Mouse (Mus musculus) hindbrain, embryonic 16.5 days (tissue): ENCODE results near the gene Lrp5. TPM values are rescaled to one million over a fixed set of nuclear protein-coding genes. Genes with fewer than 3 reads are reported as not detected.
"Not testable (repeated sequence)": the region's sequence is repeated elsewhere in the genome, so short reads cannot be mapped to it uniquely, and the experiment has no call there.

Source experiments
- ATAC-seq: fragments of 200-750 bp; cut with Nextera tagmentation; 2 replicates; pipeline ENCODE4 v1.8.0; 2017; ENCODE audit warnings: moderate TSS enrichment, moderate library complexity
- H3K27ac ChIP-seq: fragments of 300-500 bp; sonication (generic); 2 replicates; pipeline ENCODE4 v1.5.1; 2014; ENCODE audit warnings: low read depth, mild to moderate bottlenecking, control low read depth, low read length, moderate library complexity
- H3K27me3 ChIP-seq: fragments of 300-500 bp; sonication (generic); replicated peaks from 2 replicates; pipeline ENCODE4 v1.6.1; 2014; ENCODE audit warnings: low read length; ENCODE audit not compliant: control insufficient read depth, insufficient read depth
- H3K36me3 ChIP-seq: fragments of 300-500 bp; sonication (generic); 2 replicates; pipeline ENCODE4 v1.6.1; 2014; ENCODE audit warnings: mild to moderate bottlenecking, low read length, moderate library complexity, mixed read lengths; ENCODE audit not compliant: control insufficient read depth, insufficient read depth
- H3K4me1 ChIP-seq: fragments of 300-500 bp; sonication (generic); 2 replicates; pipeline ENCODE4 v1.6.1; 2014; ENCODE audit warnings: low read depth, low read length; ENCODE audit not compliant: control insufficient read depth, insufficient read depth
- H3K4me2 ChIP-seq: fragments of 300-500 bp; sonication (generic); 2 replicates; pipeline ENCODE4 v1.6.1; 2014; ENCODE audit warnings: mild to moderate bottlenecking, low read length, control low read depth, moderate library complexity
- H3K4me3 ChIP-seq: fragments of 300-500 bp; sonication (generic); 2 replicates; pipeline ENCODE4 v1.5.1; 2014; ENCODE audit warnings: mild to moderate bottlenecking, low read length, control low read depth, moderate library complexity
- H3K9ac ChIP-seq: fragments of 300-500 bp; sonication (generic); 2 replicates; pipeline ENCODE4 v1.6.1; 2014; ENCODE audit warnings: low read depth, mild to moderate bottlenecking, control low read depth, low read length, moderate library complexity
- H3K9me3 ChIP-seq: fragments of 300-500 bp; sonication (generic); 2 replicates; pipeline ENCODE4 v1.6.1; 2014; ENCODE audit warnings: mild to moderate bottlenecking, low read length, moderate library complexity; ENCODE audit not compliant: control insufficient read depth
- WGBS: fragments of 180-500 bp; shearing (Covaris S2); extraction: QIAGEN DNeasy Blood & Tissue Kit; methylation state at CpG from one replicate; pipeline ENCODE4 v1.1.7; 2014; 5-methylcytosine and 5-hydroxymethylcytosine counted together
- polyA plus RNA-seq: library from polyadenylated mRNA; unstranded; fragments of >200 nt; fragmentation: Nextera tagmentation; extraction: Ambion mirVana; gene quantifications from 2 replicates; pipeline ENCODE4 v1.2.1, GENCODE M21; 2015

Lrp5 gene
- polyA plus RNA-seq, 1 experiment from 2014 or later = 1.3 TPM

GRCm38 (mm10) chr19:3667979-3668378 lies 18.4 kb downstream of the Lrp5 start:
- no peak overlapping the region for H3K27ac ChIP-seq
- H3K9me3 ChIP-seq = no peaks in the 10 kb centered on the region
- WGBS = 73% methylated on average over 11 of the region's 11 CpGs
- H3K36me3 ChIP-seq = no peaks in the 10 kb centered on the region
- peaks cover 2% of the 10 kb centered on the region for H3K4me1 ChIP-seq
- no peak overlapping the region for H3K4me2 ChIP-seq
- no peak; the same call in 1 of the 2 replicates for ATAC-seq
- no peak overlapping the region for H3K4me3 ChIP-seq
- H3K9ac ChIP-seq = no peak overlapping the region
- no peaks in the 10 kb centered on the region for H3K27me3 ChIP-seq

- Histone ChIP-seq H3K27ac (no peak overlapping the region), H3K4me1 (peaks cover 2% of the 10 kb centered on the region), H3K4me3 (no peak overlapping the region), H3K27me3 (no peaks in the 10 kb centered on the region), H3K9ac (no peak overlapping the region), H3K36me3 (no peaks in the 10 kb centered on the region), H3K4me2 (no peak overlapping the region), H3K9me3 (no peaks in the 10 kb centered on the region)
- ATAC-seq = no peak
- 78% methylated on average over 6 of the region's 6 CpGs for WGBS
Measured at GRCm38 (mm10) chr19:3667155-3667895, 19.0 kb downstream of the Lrp5 start.

GRCm38 (mm10) chr19:3666632-3667031 lies 19.7 kb downstream of the Lrp5 start:
- Histone ChIP-seq H3K9ac (no peak overlapping the region), H3K9me3 (no peaks in the 10 kb centered on the region), H3K36me3 (no peaks in the 10 kb centered on the region), H3K27me3 (no peaks in the 10 kb centered on the region), H3K4me1 (peaks cover 2% of the 10 kb centered on the region), H3K4me2 (no peak overlapping the region), H3K27ac (no peak overlapping the region), H3K4me3 (no peak overlapping the region)
- 92% methylated on average over 2 of the region's 2 CpGs for WGBS
- no peak for ATAC-seq

GRCm38 (mm10) chr19:3665510-3665909 lies 20.9 kb downstream of the Lrp5 start:
- Histone ChIP-seq H3K4me1 (peaks cover 2% of the 10 kb centered on the region), H3K4me3 (no peak overlapping the region), H3K27ac (no peak overlapping the region), H3K36me3 (no peaks in the 10 kb centered on the region), H3K27me3 (no peaks in the 10 kb centered on the region), H3K9me3 (no peaks in the 10 kb centered on the region), H3K4me2 (no peak overlapping the region), H3K9ac (no peak overlapping the region)
- ATAC-seq = no peak
- 62% methylated on average over 5 of the region's 5 CpGs for WGBS

- H3K4me3 ChIP-seq = no peak overlapping the region
- no peak overlapping the region for H3K4me2 ChIP-seq
Measured at GRCm38 (mm10) chr19:3657947-3658346, 28.4 kb downstream of the Lrp5 start.

GRCm38 (mm10) chr19:3657065-3657464 lies 29.3 kb downstream of the Lrp5 start:
- WGBS = 95% methylated on average over 4 of the region's 4 CpGs
- H3K27me3 ChIP-seq, H3K36me3 ChIP-seq, H3K27ac ChIP-seq, H3K9me3 ChIP-seq, H3K4me3 ChIP-seq, ATAC-seq, H3K4me2 ChIP-seq, H3K4me1 ChIP-seq, H3K9ac ChIP-seq: not testable (repeated sequence)

More at GRCm38 (mm10) chr19:3657947-3658346, 28.4 kb downstream of the Lrp5 start:
- Histone ChIP-seq H3K4me1 (no peaks in the 10 kb centered on the region), H3K27me3 (no peaks in the 10 kb centered on the region), H3K9me3 (no peaks in the 10 kb centered on the region), H3K27ac (no peak overlapping the region), H3K36me3 (peaks cover 3% of the 10 kb centered on the region; the same call in 1 of the 2 replicates), H3K9ac (no peak overlapping the region)
- 97% methylated on average over 4 of the region's 4 CpGs for WGBS
- no peak for ATAC-seq

GRCm38 (mm10) chr19:3656144-3656543 lies 30.2 kb downstream of the Lrp5 start:
- Histone ChIP-seq H3K4me3 (no peak overlapping the region), H3K27me3 (no peaks in the 10 kb centered on the region), H3K27ac (no peak overlapping the region), H3K9ac (no peak overlapping the region), H3K4me2 (no peak overlapping the region), H3K9me3 (peaks cover 4% of the 10 kb centered on the region; the same call in 1 of the 2 replicates), H3K4me1 (no peaks in the 10 kb centered on the region), H3K36me3 (peaks cover 3% of the 10 kb centered on the region)
- 61% methylated on average over 1 of the region's 1 CpGs for WGBS
- no peak for ATAC-seq

- H3K4me1 ChIP-seq = no peaks in the 10 kb centered on the region
- H3K4me2 ChIP-seq = no peak overlapping the region
- peaks cover 3% of the 10 kb centered on the region for H3K36me3 ChIP-seq
- H3K4me3 ChIP-seq = no peak overlapping the region
- no peaks in the 10 kb centered on the region for H3K27me3 ChIP-seq
- H3K9me3 ChIP-seq = peaks cover 4% of the 10 kb centered on the region; the same call in 1 of the 2 replicates
- 82% methylated on average over 4 of the region's 4 CpGs for WGBS
- no peak overlapping the region for H3K9ac ChIP-seq
- H3K27ac ChIP-seq = no peak overlapping the region
- no peak for ATAC-seq
Measured at GRCm38 (mm10) chr19:3654940-3655339, 31.4 kb downstream of the Lrp5 start.

DNA sequence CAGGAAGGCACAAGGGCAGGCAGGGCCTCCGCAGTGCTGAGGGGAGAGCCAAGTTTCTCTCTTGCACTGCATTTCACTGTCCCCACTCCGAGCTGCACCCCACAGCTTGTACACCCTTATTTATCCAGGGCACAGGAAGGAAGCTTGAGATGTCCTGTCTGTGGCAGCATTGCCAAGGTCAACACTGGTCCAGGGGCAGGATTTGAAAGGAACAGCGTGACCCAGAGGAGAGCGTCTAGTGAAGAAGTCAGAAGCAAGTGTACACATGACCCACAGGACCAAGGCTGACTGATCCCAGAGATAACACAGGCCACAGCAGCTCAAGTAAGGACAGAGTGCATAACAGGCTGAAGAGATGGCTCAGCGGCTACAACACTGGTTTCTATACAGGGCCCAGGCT lies 32.3 kb downstream of the Lrp5 start:
- H3K4me1 ChIP-seq = no peaks in the 10 kb centered on the region
- H3K27me3 ChIP-seq = no peaks in the 10 kb centered on the region

More for the DNA sequence above, 32.3 kb downstream of the Lrp5 start:
- Histone ChIP-seq H3K4me3 (no peak overlapping the region), H3K9me3 (peaks cover 4% of the 10 kb centered on the region; the same call in 1 of the 2 replicates), H3K4me2 (no peak overlapping the region), H3K36me3 (peaks cover 3% of the 10 kb centered on the region), H3K9ac (no peak overlapping the region), H3K27ac (no peak overlapping the region)
- no peak for ATAC-seq
- WGBS = 78% methylated on average over 5 of the region's 5 CpGs
